Mouse (Mus musculus): ENCODE results near the gene Ddx54. TPM values are rescaled to one million over a fixed set of nuclear protein-coding genes. Genes with fewer than 3 reads are reported as not detected.

The Ddx54 gene
- polyA plus RNA-seq (2015; fragmentation: Nextera tagmentation; extraction: Ambion mirVana): 22.5 and 23.0 TPM in 2 replicates

- Histone ChIP-seq H3K4me2 (replicated peaks; ENCODE audit: low read depth) (peak within 1 kb of the TSS; percentile 90), H3K4me3 (ENCODE audit: low read depth, low read length) (peak within 1 kb of the TSS; percentile 72), H3K27ac (replicated peaks) (peak within 1 kb of the TSS; percentile 91), H3K9ac (ENCODE audit: low read length) (peak within 1 kb of the TSS; percentile 79), H3K4me1 (replicated peaks; ENCODE audit: control insufficient read depth, insufficient read depth) (peaks cover 4% of the 10 kb centered on the region), H3K9me3 (ENCODE audit: control insufficient read depth, low read length) (no peaks in the 10 kb centered on the region), H3K36me3 (ENCODE audit: control insufficient read depth, insufficient read depth, low read length) (0 out of 2 replicates have a peak, but pooled peaks cover 3% of the 10 kb centered on the region), H3K27me3 (ENCODE audit: control insufficient read depth, insufficient read depth, low read length) (no peaks in the 10 kb centered on the region)
- ATAC-seq (ENCODE audit: low FRiP score, low TSS enrichment) (peak; percentile 85), DNase-seq (ENCODE audit: low spot score) (peak; percentile 95)
- no peak for TF ChIP-seq EP300 (optimal IDR thresholded peaks at IDR 0.05)
- TF ChIP-seq CTCF (IDR thresholded peaks at IDR 0.05; ENCODE audit: low read depth): no peak
- under 1% methylated on average over 22 of the region's 22 CpGs for WGBS
These were observed at the start of gene Ddx54, which contains the start of gene Rita1 for GRCm38 (mm10) chr5:120612442-120612821. Ddx54 (plus strand) TSS chr5:120612739. Rita1 (minus strand) TSS chr5:120612589.

GRCm38 (mm10) chr5:120562956-120563913, 49.3 kb upstream of the Ddx54 start:
- Histone ChIP-seq H3K36me3 (ENCODE audit: control insufficient read depth, insufficient read depth, low read length) (no peaks in the 10 kb centered on the region), H3K27ac (replicated peaks) (peak overlapping the region; percentile 79), H3K9me3 (ENCODE audit: control insufficient read depth, low read length) (no peaks in the 10 kb centered on the region), H3K4me3 (ENCODE audit: low read depth, low read length) (no peak overlapping the region), H3K27me3 (ENCODE audit: control insufficient read depth, insufficient read depth, low read length) (no peaks in the 10 kb centered on the region), H3K4me2 (replicated peaks; ENCODE audit: low read depth) (no peak overlapping the region; the same call in 1 of the 2 replicates), H3K9ac (ENCODE audit: low read length) (no peak overlapping the region), H3K4me1 (replicated peaks; ENCODE audit: control insufficient read depth, insufficient read depth) (peaks cover 15% of the 10 kb centered on the region)
- WGBS: 27% methylated on average over 28 of the region's 28 CpGs
- DNase-seq (ENCODE audit: low spot score) (peak; percentile 67), ATAC-seq (ENCODE audit: low FRiP score, low TSS enrichment) (peak; percentile 61)
- TF ChIP-seq CTCF (IDR thresholded peaks at IDR 0.05; ENCODE audit: low read depth) (no peak), EP300 (optimal IDR thresholded peaks at IDR 0.05) (no peak)

GRCm38 (mm10) chr5:120563914-120564311, 48.6 kb upstream of the Ddx54 start:
- DNase-seq (ENCODE audit: low spot score): no peak
- no peak for ATAC-seq (ENCODE audit: low FRiP score, low TSS enrichment)
- Histone ChIP-seq H3K4me2 (replicated peaks; ENCODE audit: low read depth) (no peak overlapping the region), H3K4me1 (replicated peaks; ENCODE audit: control insufficient read depth, insufficient read depth) (peaks cover 18% of the 10 kb centered on the region), H3K9ac (ENCODE audit: low read length) (no peak overlapping the region), H3K27ac (replicated peaks) (peak overlapping the region; percentile 67), H3K9me3 (ENCODE audit: control insufficient read depth, low read length) (no peaks in the 10 kb centered on the region), H3K27me3 (ENCODE audit: control insufficient read depth, insufficient read depth, low read length) (no peaks in the 10 kb centered on the region), H3K4me3 (ENCODE audit: low read depth, low read length) (no peak overlapping the region), H3K36me3 (ENCODE audit: control insufficient read depth, insufficient read depth, low read length) (no peaks in the 10 kb centered on the region)
- WGBS: 17% methylated on average over 4 of the region's 4 CpGs
- TF ChIP-seq EP300 (optimal IDR thresholded peaks at IDR 0.05) (no peak), CTCF (IDR thresholded peaks at IDR 0.05; ENCODE audit: low read depth) (no peak)

GRCm38 (mm10) chr5:120565171-120565905, 47.2 kb upstream of the Ddx54 start:
- no peaks in the 10 kb centered on the region for H3K9me3 ChIP-seq (ENCODE audit: control insufficient read depth, low read length)
- H3K4me1 ChIP-seq (replicated peaks; ENCODE audit: control insufficient read depth, insufficient read depth): peaks cover 21% of the 10 kb centered on the region
- TF ChIP-seq EP300 (optimal IDR thresholded peaks at IDR 0.05) (no peak), CTCF (IDR thresholded peaks at IDR 0.05; ENCODE audit: low read depth) (no peak)
- DNase-seq (ENCODE audit: low spot score) (no peak), ATAC-seq (ENCODE audit: low FRiP score, low TSS enrichment) (no peak)
- H3K4me2 ChIP-seq (replicated peaks; ENCODE audit: low read depth): no peak overlapping the region
- no peak overlapping the region for H3K4me3 ChIP-seq (ENCODE audit: low read depth, low read length)
- 0 out of 2 replicates have a peak overlapping the region, but pooled peaks have one; percentile 2 for H3K9ac ChIP-seq (ENCODE audit: low read length)
- no peak overlapping the region for H3K27ac ChIP-seq (replicated peaks)
- no peaks in the 10 kb centered on the region for H3K27me3 ChIP-seq (ENCODE audit: control insufficient read depth, insufficient read depth, low read length)
- no peaks in the 10 kb centered on the region for H3K36me3 ChIP-seq (ENCODE audit: control insufficient read depth, insufficient read depth, low read length)
- WGBS: 42% methylated on average over 15 of the region's 15 CpGs

- no peak overlapping the region for H3K4me3 ChIP-seq (ENCODE audit: low read depth, low read length)
- no peak for DNase-seq (ENCODE audit: low spot score)
- H3K27ac ChIP-seq (replicated peaks): no peak overlapping the region
- ATAC-seq (ENCODE audit: low FRiP score, low TSS enrichment): no peak
- H3K4me2 ChIP-seq (replicated peaks; ENCODE audit: low read depth): no peak overlapping the region
- 0 out of 2 replicates have a peak overlapping the region, but pooled peaks have one; percentile 2 for H3K9ac ChIP-seq (ENCODE audit: low read length)
- no peaks in the 10 kb centered on the region for H3K36me3 ChIP-seq (ENCODE audit: control insufficient read depth, insufficient read depth, low read length)
- H3K4me1 ChIP-seq (replicated peaks; ENCODE audit: control insufficient read depth, insufficient read depth): peaks cover 22% of the 10 kb centered on the region
- no peaks in the 10 kb centered on the region for H3K9me3 ChIP-seq (ENCODE audit: control insufficient read depth, low read length)
- TF ChIP-seq EP300 (optimal IDR thresholded peaks at IDR 0.05): no peak
- TF ChIP-seq CTCF (IDR thresholded peaks at IDR 0.05; ENCODE audit: low read depth): no peak
- WGBS: 57% methylated on average over 5 of the region's 5 CpGs
- H3K27me3 ChIP-seq (ENCODE audit: control insufficient read depth, insufficient read depth, low read length): no peaks in the 10 kb centered on the region
These were observed 46.4 kb upstream of the Ddx54 start for GRCm38 (mm10) chr5:120566101-120566500.
